Mouse (Mus musculus) thymus, adult 2 months (tissue): Measurements from ENCODE around the gene 3110082I17Rik. TPM values are rescaled to one million over a fixed set of nuclear protein-coding genes. Genes with fewer than 3 reads are reported as not detected.

Experiments
- DNase-seq: peaks from one replicate; pipeline ENCODE4 v3.0.0; 2021
- H3K27ac ChIP-seq: fragments of 200-500 bp; 2 replicates; pipeline ENCODE4 v1.5.1; 2012; ENCODE audit warnings: low read length, control low read depth; ENCODE audit not compliant: control insufficient read depth, insufficient read depth
- H3K27me3 ChIP-seq: fragments of 200-500 bp; 2 replicates; pipeline ENCODE4 v1.6.1; 2012; ENCODE audit warnings: mild to moderate bottlenecking, low read length, moderate library complexity, mixed read lengths; ENCODE audit not compliant: control insufficient read depth, insufficient read depth
- H3K36me3 ChIP-seq: fragments of 200-500 bp; 2 replicates; pipeline ENCODE4 v1.6.1; 2012; ENCODE audit warnings: mild to moderate bottlenecking, low read length, moderate library complexity; ENCODE audit not compliant: control insufficient read depth, insufficient read depth
- H3K4me1 ChIP-seq: fragments of 200-500 bp; replicated peaks from 2 replicates; pipeline ENCODE4 v1.6.1; 2012; ENCODE audit warnings: low read length; ENCODE audit not compliant: control insufficient read depth, insufficient read depth
- H3K4me3 ChIP-seq: fragments of 200-500 bp; 2 replicates; pipeline ENCODE4 v1.5.1; 2012; ENCODE audit warnings: mild to moderate bottlenecking, low read length, control low read depth, moderate library complexity; ENCODE audit not compliant: control insufficient read depth, insufficient read depth
- CTCF ChIP-seq: fragments of 200-500 bp; IDR thresholded peaks from 2 replicates; pipeline ENCODE4 v1.5.1; 2012; ENCODE audit warnings: mild to moderate bottlenecking, control low read depth, low read length, moderate library complexity, borderline replicate concordance; ENCODE audit not compliant: control insufficient read depth, poor library complexity, insufficient read depth; ENCODE audit errors: extremely low read depth
- POLR2A ChIP-seq: fragments of 200-500 bp; IDR thresholded peaks from 2 replicates; pipeline ENCODE4 v1.6.1; 2012; ENCODE audit warnings: mild to moderate bottlenecking, low read length, control low read depth, moderate library complexity; ENCODE audit not compliant: control insufficient read depth, poor library complexity, insufficient read depth; ENCODE audit errors: extremely low read depth
- WGBS: fragments of 180-500 bp; shearing (Covaris S2); methylation state at CpG from one replicate; pipeline ENCODE4 v1.1.7; 2018; 5-methylcytosine and 5-hydroxymethylcytosine counted together
- polyA plus RNA-seq: library from polyadenylated mRNA; depleted of rRNA; stranded (reverse); fragments of >200 nt; gene quantifications from 2 replicates; pipeline ENCODE4 v1.2.3, GENCODE M21; 2012

3110082I17Rik gene
- polyA plus RNA-seq, 1 experiment = 7.5 TPM

- H3K27me3 ChIP-seq = no peaks in the 10 kb centered on the region
- no peaks in the 10 kb centered on the region for H3K36me3 ChIP-seq
- WGBS = 96% methylated on average over 12 of the region's 12 CpGs
- no peak overlapping the region for H3K4me3 ChIP-seq
- H3K4me1 ChIP-seq = no peaks in the 10 kb centered on the region
- H3K27ac ChIP-seq = no peak overlapping the region
- no peak for DNase-seq
- TF ChIP-seq CTCF = no peak
- no peak for TF ChIP-seq POLR2A
Measured at GRCm38 (mm10) chr5:139438440-139438839, 21.9 kb downstream of the 3110082I17Rik start.

DNA sequence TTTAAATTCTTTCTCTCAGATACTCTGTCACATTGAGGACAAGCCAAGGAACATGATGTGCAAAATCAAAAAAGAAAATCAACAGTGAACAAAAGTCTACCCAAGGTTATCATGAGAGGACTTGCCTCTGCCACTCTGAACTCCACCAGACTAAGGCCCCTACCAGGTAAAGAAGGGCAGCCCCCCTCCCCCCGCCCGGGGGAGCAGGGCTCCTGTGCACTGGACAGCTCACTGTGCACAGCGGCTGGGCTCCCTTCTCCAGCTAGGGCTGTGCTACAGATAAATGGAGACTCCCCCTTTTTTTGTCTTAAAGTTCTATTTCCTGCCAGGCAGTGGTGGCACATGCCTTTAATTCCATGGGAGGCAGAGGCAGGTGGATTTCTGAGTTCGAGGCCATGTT, 22.6 kb downstream of the 3110082I17Rik start:
- no peak overlapping the region for H3K4me3 ChIP-seq
- DNase-seq = no peak
- 94% methylated on average over 4 of the region's 4 CpGs for WGBS
- no peaks in the 10 kb centered on the region for H3K4me1 ChIP-seq
- no peaks in the 10 kb centered on the region for H3K36me3 ChIP-seq
- no peak for TF ChIP-seq CTCF
- TF ChIP-seq POLR2A = no peak
- no peak overlapping the region for H3K27ac ChIP-seq
- H3K27me3 ChIP-seq = no peaks in the 10 kb centered on the region

DNA sequence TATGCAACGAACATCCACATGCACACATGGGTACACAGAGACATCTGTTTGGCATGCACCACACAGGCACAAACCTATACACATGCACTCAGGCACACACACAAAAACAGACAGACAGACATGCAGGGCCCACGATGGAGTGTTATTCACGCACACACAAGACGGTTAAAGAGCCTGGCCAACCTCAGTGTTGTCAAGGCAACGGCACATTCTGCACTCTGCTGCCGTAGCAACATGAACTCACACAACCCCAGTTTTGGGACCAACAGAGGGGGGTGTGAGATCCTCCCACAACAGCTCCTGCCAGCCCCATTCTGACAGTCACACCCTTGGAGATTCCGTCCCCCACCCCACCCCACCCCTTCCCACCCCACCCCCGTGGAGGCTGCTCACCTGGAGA, 25.4 kb downstream of the 3110082I17Rik start:
- no peaks in the 10 kb centered on the region for H3K4me1 ChIP-seq
- no peak for TF ChIP-seq POLR2A
- no peak for TF ChIP-seq CTCF
- H3K27ac ChIP-seq = no peak overlapping the region
- H3K4me3 ChIP-seq = no peak overlapping the region
- no peak for DNase-seq
- WGBS = 81% methylated on average over 8 of the region's 8 CpGs
- no peaks in the 10 kb centered on the region for H3K27me3 ChIP-seq
- no peaks in the 10 kb centered on the region for H3K36me3 ChIP-seq

- Histone ChIP-seq H3K36me3 (no peaks in the 10 kb centered on the region), H3K27ac (no peak overlapping the region), H3K4me3 (no peak overlapping the region), H3K27me3 (no peaks in the 10 kb centered on the region), H3K4me1 (peaks cover 5% of the 10 kb centered on the region; the same call in 1 of the 2 replicates)
- no peak for TF ChIP-seq CTCF
- TF ChIP-seq POLR2A = no peak
- WGBS = 93% methylated on average over 9 of the region's 9 CpGs
- DNase-seq = no peak
Measured at GRCm38 (mm10) chr5:139433842-139434568, 26.3 kb downstream of the 3110082I17Rik start.

DNA sequence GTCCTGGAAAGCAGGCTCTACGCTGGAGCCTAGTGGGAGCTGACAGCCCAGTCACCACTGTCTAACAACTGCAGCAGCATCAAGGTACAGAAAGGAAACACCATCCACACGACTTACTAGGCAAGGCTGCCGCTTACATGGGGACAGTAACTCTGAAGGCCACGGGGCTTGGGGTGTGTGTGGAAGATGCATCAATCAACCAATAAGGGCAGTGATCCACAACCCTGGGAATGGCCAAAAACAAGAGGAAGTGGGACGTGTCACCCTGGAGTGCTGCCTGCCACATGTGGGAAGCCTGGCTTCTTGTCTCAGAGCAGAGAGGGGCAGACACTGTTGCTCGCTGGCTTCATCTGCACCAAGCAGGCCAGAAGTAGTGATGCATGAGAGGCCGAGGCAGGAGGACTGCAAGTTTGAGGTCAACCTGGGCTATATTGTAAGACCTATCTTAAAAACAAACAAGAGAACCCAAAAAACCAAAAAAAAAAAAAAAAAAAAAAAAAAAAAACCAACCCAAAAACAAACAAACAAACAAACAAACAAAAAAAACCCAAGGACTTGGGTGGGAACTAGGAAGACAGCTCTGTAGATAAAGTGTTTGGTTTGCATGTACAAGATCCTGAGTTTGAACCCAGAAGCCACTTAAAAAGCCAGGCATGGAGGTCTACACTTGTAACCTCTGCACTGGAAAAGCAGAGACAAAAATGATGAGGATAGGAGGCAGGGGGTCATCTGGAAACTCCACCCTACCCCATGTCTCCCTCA, 27.4 kb downstream of the 3110082I17Rik start:
- peaks cover 5% of the 10 kb centered on the region; the same call in 1 of the 2 replicates for H3K4me1 ChIP-seq
- no peak for DNase-seq
- TF ChIP-seq POLR2A (no peak), CTCF (no peak)
- H3K27me3 ChIP-seq = no peaks in the 10 kb centered on the region
- no peak overlapping the region for H3K27ac ChIP-seq
- H3K36me3 ChIP-seq = no peaks in the 10 kb centered on the region
- no peak overlapping the region for H3K4me3 ChIP-seq
- WGBS = 91% methylated on average over 7 of the region's 7 CpGs

GRCm38 (mm10) chr5:139432333-139432732, 28.0 kb downstream of the 3110082I17Rik start:
- no peak for TF ChIP-seq CTCF
- TF ChIP-seq POLR2A = no peak
- 95% methylated on average over 6 of the region's 6 CpGs for WGBS
- H3K4me3 ChIP-seq = no peak overlapping the region
- peaks cover 5% of the 10 kb centered on the region; the same call in 1 of the 2 replicates for H3K4me1 ChIP-seq
- no peak overlapping the region for H3K27ac ChIP-seq
- H3K27me3 ChIP-seq = no peaks in the 10 kb centered on the region
- H3K36me3 ChIP-seq = no peaks in the 10 kb centered on the region
- DNase-seq = no peak
